Mouse (Mus musculus): ENCODE data around the gene Bola3. TPM values are rescaled to one million over a fixed set of nuclear protein-coding genes. Genes with fewer than 3 reads are reported as not detected.

Gene Bola3
- polyA plus RNA-seq, 1 experiment: 128 TPM

GRCm38 (mm10) chr6:83392166-83392780, 43.3 kb downstream of the Bola3 start:
- WGBS: 89% methylated on average over 8 of the region's 8 CpGs
- no peak overlapping the region for H3K27ac ChIP-seq (ENCODE audit: control insufficient read depth, insufficient read depth, low read depth, low read length, poor library complexity)
- peaks cover 2% of the 10 kb centered on the region; the same call in 1 of the 2 replicates for H3K4me1 ChIP-seq (ENCODE audit: control insufficient read depth, insufficient read depth, low read length)
- TF ChIP-seq CTCF (IDR thresholded peaks at IDR 0.05; ENCODE audit: control insufficient read depth, insufficient read depth, low read length) (no peak), POLR2A (IDR thresholded peaks at IDR 0.05; ENCODE audit: borderline replicate concordance, control insufficient read depth, low read depth, low read length) (no peak)
- H3K4me3 ChIP-seq (replicated peaks; ENCODE audit: control insufficient read depth, low read depth, low read length): no peak overlapping the region

- WGBS: 91% methylated on average over 4 of the region's 4 CpGs
- TF ChIP-seq CTCF (IDR thresholded peaks at IDR 0.05; ENCODE audit: control insufficient read depth, insufficient read depth, low read length): no peak
- no peak for TF ChIP-seq POLR2A (IDR thresholded peaks at IDR 0.05; ENCODE audit: borderline replicate concordance, control insufficient read depth, low read depth, low read length)
- H3K27ac ChIP-seq (ENCODE audit: control insufficient read depth, insufficient read depth, low read depth, low read length, poor library complexity): no peak overlapping the region
- H3K4me3 ChIP-seq (replicated peaks; ENCODE audit: control insufficient read depth, low read depth, low read length): no peak overlapping the region
- H3K4me1 ChIP-seq (ENCODE audit: control insufficient read depth, insufficient read depth, low read length): peaks cover 2% of the 10 kb centered on the region; the same call in 1 of the 2 replicates
Measured at GRCm38 (mm10) chr6:83394122-83394521, 45.2 kb downstream of the Bola3 start.

GRCm38 (mm10) chr6:83395544-83396229, 46.7 kb downstream of the Bola3 start:
- WGBS: 74% methylated on average over 15 of the region's 15 CpGs
- 0 out of 2 replicates have a peak overlapping the region, but pooled peaks have one; percentile 30 for H3K27ac ChIP-seq (ENCODE audit: control insufficient read depth, insufficient read depth, low read depth, low read length, poor library complexity)

GRCm38 (mm10) chr6:83396711-83397110, 47.8 kb downstream of the Bola3 start:
- 85% methylated on average over 2 of the region's 2 CpGs for WGBS
- H3K27ac ChIP-seq (ENCODE audit: control insufficient read depth, insufficient read depth, low read depth, low read length, poor library complexity): peak overlapping the region; percentile 6; the same call in 1 of the 2 replicates
- TF ChIP-seq CTCF (IDR thresholded peaks at IDR 0.05; ENCODE audit: control insufficient read depth, insufficient read depth, low read length): no peak
- TF ChIP-seq POLR2A (IDR thresholded peaks at IDR 0.05; ENCODE audit: borderline replicate concordance, control insufficient read depth, low read depth, low read length): no peak
- no peak overlapping the region for H3K4me3 ChIP-seq (replicated peaks; ENCODE audit: control insufficient read depth, low read depth, low read length)
- peaks cover 3% of the 10 kb centered on the region; the same call in 1 of the 2 replicates for H3K4me1 ChIP-seq (ENCODE audit: control insufficient read depth, insufficient read depth, low read length)

More at GRCm38 (mm10) chr6:83395544-83396229, 46.7 kb downstream of the Bola3 start:
- Histone ChIP-seq H3K4me1 (ENCODE audit: control insufficient read depth, insufficient read depth, low read length) (peaks cover 2% of the 10 kb centered on the region; the same call in 1 of the 2 replicates), H3K4me3 (replicated peaks; ENCODE audit: control insufficient read depth, low read depth, low read length) (no peak overlapping the region)
- TF ChIP-seq POLR2A (IDR thresholded peaks at IDR 0.05; ENCODE audit: borderline replicate concordance, control insufficient read depth, low read depth, low read length): no peak
- TF ChIP-seq CTCF (IDR thresholded peaks at IDR 0.05; ENCODE audit: control insufficient read depth, insufficient read depth, low read length): peak; percentile 29; the same call in 1 of the 2 replicates

GRCm38 (mm10) chr6:83397728-83398127, 48.8 kb downstream of the Bola3 start:
- TF ChIP-seq POLR2A (IDR thresholded peaks at IDR 0.05; ENCODE audit: borderline replicate concordance, control insufficient read depth, low read depth, low read length): no peak
- TF ChIP-seq CTCF (IDR thresholded peaks at IDR 0.05; ENCODE audit: control insufficient read depth, insufficient read depth, low read length): no peak
- WGBS: 87% methylated on average over 8 of the region's 8 CpGs
- H3K4me3 ChIP-seq (replicated peaks; ENCODE audit: control insufficient read depth, low read depth, low read length): no peak overlapping the region
- H3K4me1 ChIP-seq (ENCODE audit: control insufficient read depth, insufficient read depth, low read length): peaks cover 3% of the 10 kb centered on the region; the same call in 1 of the 2 replicates
- H3K27ac ChIP-seq (ENCODE audit: control insufficient read depth, insufficient read depth, low read depth, low read length, poor library complexity): no peak overlapping the region

DNA sequence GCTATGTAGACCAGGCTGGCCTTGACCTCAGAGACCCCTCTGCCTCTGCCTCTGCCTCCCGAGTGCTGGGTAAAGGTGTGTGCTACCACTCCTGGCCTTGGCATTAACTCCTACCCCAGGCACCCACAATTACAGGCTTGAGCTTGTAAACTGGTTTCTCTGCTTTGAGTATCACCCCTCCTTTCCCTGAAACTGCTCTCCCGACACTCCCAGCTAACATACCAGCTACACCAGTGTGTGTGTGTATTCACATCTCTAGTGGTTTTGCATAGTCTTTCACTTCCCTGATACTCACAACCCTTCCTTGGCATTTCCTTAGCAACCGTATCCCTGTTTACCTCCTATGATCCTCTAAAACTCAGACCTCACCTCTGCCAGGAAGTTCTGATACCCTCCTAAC, 50.8 kb downstream of the Bola3 start:
- Histone ChIP-seq H3K4me3 (replicated peaks; ENCODE audit: control insufficient read depth, low read depth, low read length) (no peak overlapping the region), H3K4me1 (ENCODE audit: control insufficient read depth, insufficient read depth, low read length) (peaks cover 3% of the 10 kb centered on the region; the same call in 1 of the 2 replicates), H3K27ac (ENCODE audit: control insufficient read depth, insufficient read depth, low read depth, low read length, poor library complexity) (no peak overlapping the region)
- WGBS: 76% methylated on average over 3 of the region's 3 CpGs
- TF ChIP-seq POLR2A (IDR thresholded peaks at IDR 0.05; ENCODE audit: borderline replicate concordance, control insufficient read depth, low read depth, low read length) (no peak), CTCF (IDR thresholded peaks at IDR 0.05; ENCODE audit: control insufficient read depth, insufficient read depth, low read length) (no peak)

GRCm38 (mm10) chr6:83403481-83403880, 54.5 kb downstream of the Bola3 start:
- H3K4me1 ChIP-seq (ENCODE audit: control insufficient read depth, insufficient read depth, low read length): peaks cover 2% of the 10 kb centered on the region; the same call in 1 of the 2 replicates
- TF ChIP-seq CTCF (IDR thresholded peaks at IDR 0.05; ENCODE audit: control insufficient read depth, insufficient read depth, low read length) (no peak), POLR2A (IDR thresholded peaks at IDR 0.05; ENCODE audit: borderline replicate concordance, control insufficient read depth, low read depth, low read length) (no peak)
- H3K27ac ChIP-seq (ENCODE audit: control insufficient read depth, insufficient read depth, low read depth, low read length, poor library complexity): no peak overlapping the region
- 94% methylated on average over 8 of the region's 8 CpGs for WGBS
- H3K4me3 ChIP-seq (replicated peaks; ENCODE audit: control insufficient read depth, low read depth, low read length): no peak overlapping the region

DNA sequence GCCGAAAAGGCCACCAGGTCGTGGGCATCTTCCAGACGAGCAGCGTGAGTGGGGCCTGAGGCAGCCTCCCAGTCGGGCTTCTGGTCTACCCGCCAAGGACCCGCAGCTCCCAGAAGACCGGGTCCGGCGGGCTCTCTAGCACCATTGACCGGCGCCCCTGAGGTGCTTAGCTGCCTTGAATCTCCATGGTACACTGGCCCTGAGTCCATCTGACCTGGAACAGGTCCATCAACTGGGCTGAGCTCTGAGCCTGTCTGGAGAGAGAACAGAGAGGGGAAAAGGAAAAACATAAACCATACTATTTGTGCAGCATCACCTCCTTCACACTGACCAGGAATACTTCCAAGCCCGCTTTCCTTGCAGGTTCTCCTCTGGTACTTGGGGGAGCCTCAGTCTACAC, 55.6 kb downstream of the Bola3 start:
- H3K4me1 ChIP-seq (ENCODE audit: control insufficient read depth, insufficient read depth, low read length): peaks cover 2% of the 10 kb centered on the region; the same call in 1 of the 2 replicates

More for the DNA sequence above, 55.6 kb downstream of the Bola3 start:
- Histone ChIP-seq H3K27ac (ENCODE audit: control insufficient read depth, insufficient read depth, low read depth, low read length, poor library complexity) (no peak overlapping the region), H3K4me3 (replicated peaks; ENCODE audit: control insufficient read depth, low read depth, low read length) (no peak overlapping the region)
- no peak for TF ChIP-seq POLR2A (IDR thresholded peaks at IDR 0.05; ENCODE audit: borderline replicate concordance, control insufficient read depth, low read depth, low read length)
- TF ChIP-seq CTCF (IDR thresholded peaks at IDR 0.05; ENCODE audit: control insufficient read depth, insufficient read depth, low read length): no peak
- 91% methylated on average over 13 of the region's 13 CpGs for WGBS

Data from bone marrow, adult 2 months (tissue).